Mouse (Mus musculus): ENCODE results near the gene Ykt6. TPM values are rescaled to one million over a fixed set of nuclear protein-coding genes. Genes with fewer than 3 reads are reported as not detected.

Gene Ykt6
- polyA plus RNA-seq, 1 experiment from 2014 or later, result 33.1 TPM

DNA sequence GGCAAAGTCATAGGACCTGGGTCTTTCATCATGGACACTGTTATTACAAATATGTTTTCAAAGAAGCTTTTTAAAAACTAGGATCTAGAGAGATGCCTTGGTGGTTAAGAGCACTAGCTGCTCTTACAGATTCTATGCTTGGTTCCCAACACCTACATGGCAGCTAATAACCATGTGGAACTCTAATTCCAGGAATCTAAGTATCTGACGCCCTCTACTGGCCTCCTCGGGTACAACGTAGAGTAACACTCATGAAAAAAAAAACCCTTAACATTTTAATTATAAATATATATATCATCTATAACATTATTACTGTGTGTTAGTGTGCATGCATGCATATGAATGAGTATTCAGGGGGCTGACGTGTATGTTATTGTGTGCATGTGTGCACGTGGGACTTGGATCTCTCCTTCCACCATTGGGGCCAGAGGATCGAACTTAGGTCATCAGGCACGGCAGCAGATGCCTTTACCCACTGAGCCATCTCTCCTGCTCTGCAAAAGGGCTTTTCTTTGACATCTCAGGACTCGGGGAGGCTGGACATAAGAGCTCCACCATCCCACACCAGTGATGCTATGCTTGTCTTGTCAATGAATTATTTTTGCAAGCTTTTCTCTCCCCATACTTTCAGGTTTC is 2.2 kb upstream of the Ykt6 start:
- no peaks in the 10 kb centered on the region for H3K9me3 ChIP-seq (ENCODE audit: control insufficient read depth, low read length)
- H3K4me2 ChIP-seq (ENCODE audit: low read depth, low read length), result no peak overlapping the region
- WGBS, result 33% methylated on average over 8 of the region's 8 CpGs
- H3K27ac ChIP-seq (replicated peaks; ENCODE audit: low read depth, low read length), result no peak overlapping the region
- H3K4me1 ChIP-seq (ENCODE audit: control insufficient read depth, insufficient read depth, low read length), result peaks cover 19% of the 10 kb centered on the region
- DNase-seq (ENCODE audit: low spot score) (no peak), ATAC-seq (ENCODE audit: low read depth) (no peak)
- H3K27me3 ChIP-seq (replicated peaks; ENCODE audit: control insufficient read depth, insufficient read depth, low read length), result no peaks in the 10 kb centered on the region
- no peak overlapping the region for H3K9ac ChIP-seq (ENCODE audit: low read depth, low read length)
- no peak overlapping the region for H3K4me3 ChIP-seq (ENCODE audit: low read depth, low read length)
- 0 out of 2 replicates have a peak, but pooled peaks cover 4% of the 10 kb centered on the region for H3K36me3 ChIP-seq (ENCODE audit: control insufficient read depth, insufficient read depth, low read length)

DNA sequence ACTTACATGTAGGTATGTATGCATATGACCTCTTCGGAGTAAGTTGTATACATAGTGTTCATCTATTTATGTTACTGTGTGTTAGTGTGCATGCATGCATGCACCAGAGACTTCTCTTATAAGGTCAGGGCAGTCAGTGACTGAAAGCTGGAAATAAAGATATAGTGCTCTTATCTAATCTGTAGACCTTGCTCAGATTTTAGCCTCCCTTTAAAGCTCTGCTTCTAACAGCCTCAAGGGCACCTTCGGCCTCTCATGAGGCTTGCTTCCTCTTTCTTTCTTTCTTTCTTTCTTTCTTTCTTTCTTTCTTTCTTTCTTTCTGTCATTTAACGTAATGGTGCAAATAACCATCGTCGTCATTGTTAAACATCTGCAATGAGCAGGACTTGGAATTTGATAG is 1.1 kb upstream of the Ykt6 start:
- Histone ChIP-seq H3K4me3 (ENCODE audit: low read depth, low read length) (no peak overlapping the region), H3K9ac (ENCODE audit: low read depth, low read length) (no peak overlapping the region), H3K4me1 (ENCODE audit: control insufficient read depth, insufficient read depth, low read length) (peaks cover 11% of the 10 kb centered on the region), H3K36me3 (ENCODE audit: control insufficient read depth, insufficient read depth, low read length) (peaks cover 11% of the 10 kb centered on the region; the same call in 1 of the 2 replicates), H3K4me2 (ENCODE audit: low read depth, low read length) (no peak overlapping the region), H3K27me3 (replicated peaks; ENCODE audit: control insufficient read depth, insufficient read depth, low read length) (no peaks in the 10 kb centered on the region), H3K27ac (replicated peaks; ENCODE audit: low read depth, low read length) (no peak overlapping the region; the same call in 1 of the 2 replicates), H3K9me3 (ENCODE audit: control insufficient read depth, low read length) (no peaks in the 10 kb centered on the region)
- DNase-seq (ENCODE audit: low spot score), result no peak
- no peak for ATAC-seq (ENCODE audit: low read depth)
- 75% methylated on average over 5 of the region's 5 CpGs for WGBS

DNA sequence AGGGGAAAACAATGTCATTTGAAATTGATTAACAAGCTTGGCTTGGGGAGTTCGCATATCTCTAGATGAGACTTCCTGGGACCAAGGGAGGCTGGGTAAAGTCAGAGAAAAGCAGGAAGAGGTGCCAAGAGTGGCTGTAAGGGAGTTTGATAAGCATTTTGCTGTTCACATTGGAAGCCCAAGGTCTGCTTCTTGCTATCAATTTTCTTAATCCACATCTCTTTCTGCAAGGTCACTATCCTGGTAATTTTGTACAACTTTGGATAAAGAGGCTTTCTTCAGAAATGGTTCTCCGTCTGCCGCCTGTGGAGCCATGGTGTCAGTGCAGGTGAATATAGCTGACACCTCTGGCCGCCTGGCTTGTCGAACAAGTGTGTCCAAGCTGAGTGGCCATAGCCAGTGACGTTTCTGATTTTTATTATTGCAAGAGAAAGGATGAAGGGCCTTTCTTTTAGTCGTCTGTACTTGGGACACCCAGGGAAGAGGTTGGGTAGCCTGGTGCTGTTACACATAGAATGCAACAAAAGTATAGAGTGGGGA is 458 bp upstream of the Ykt6 start:
- DNase-seq (ENCODE audit: low spot score) (peak; percentile 64), ATAC-seq (ENCODE audit: low read depth) (peak; percentile 71)
- H3K9me3 ChIP-seq (ENCODE audit: control insufficient read depth, low read length), result no peaks in the 10 kb centered on the region
- H3K4me3 ChIP-seq (ENCODE audit: low read depth, low read length), result peak overlapping the region; percentile 95
- peak overlapping the region; percentile 75 for H3K4me2 ChIP-seq (ENCODE audit: low read depth, low read length)
- H3K4me1 ChIP-seq (ENCODE audit: control insufficient read depth, insufficient read depth, low read length), result peaks cover 11% of the 10 kb centered on the region
- WGBS, result 8% methylated on average over 7 of the region's 7 CpGs
- peak overlapping the region; percentile 92 for H3K27ac ChIP-seq (replicated peaks; ENCODE audit: low read depth, low read length)
- H3K27me3 ChIP-seq (replicated peaks; ENCODE audit: control insufficient read depth, insufficient read depth, low read length), result no peaks in the 10 kb centered on the region
- H3K36me3 ChIP-seq (ENCODE audit: control insufficient read depth, insufficient read depth, low read length), result peaks cover 15% of the 10 kb centered on the region
- peak overlapping the region; percentile 94 for H3K9ac ChIP-seq (ENCODE audit: low read depth, low read length)

DNA sequence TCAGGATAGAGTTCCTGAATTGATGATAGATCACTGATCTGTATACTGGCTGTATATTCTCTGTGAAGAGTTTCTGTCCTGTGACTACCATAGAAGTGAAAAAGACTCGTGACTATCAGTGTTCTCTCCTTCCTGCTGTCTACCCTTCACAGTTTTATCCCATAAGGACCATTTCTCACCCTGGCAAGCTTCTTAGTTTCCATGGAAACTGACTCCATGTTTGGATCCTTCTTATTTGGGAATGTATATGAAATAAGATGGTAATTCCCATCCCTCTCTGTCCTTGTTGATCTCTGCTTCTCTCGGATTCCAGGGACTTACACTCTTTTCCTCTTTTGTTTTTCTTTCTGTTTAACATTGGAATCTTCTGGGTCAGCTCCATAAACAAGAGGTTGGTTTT is 4.6 kb downstream of the Ykt6 start:
- Histone ChIP-seq H3K27ac (replicated peaks; ENCODE audit: low read depth, low read length) (no peak overlapping the region), H3K27me3 (replicated peaks; ENCODE audit: control insufficient read depth, insufficient read depth, low read length) (no peaks in the 10 kb centered on the region), H3K9me3 (ENCODE audit: control insufficient read depth, low read length) (no peaks in the 10 kb centered on the region), H3K36me3 (ENCODE audit: control insufficient read depth, insufficient read depth, low read length) (peaks cover 65% of the 10 kb centered on the region), H3K9ac (ENCODE audit: low read depth, low read length) (no peak overlapping the region), H3K4me1 (ENCODE audit: control insufficient read depth, insufficient read depth, low read length) (peaks cover 6% of the 10 kb centered on the region), H3K4me2 (ENCODE audit: low read depth, low read length) (no peak overlapping the region), H3K4me3 (ENCODE audit: low read depth, low read length) (no peak overlapping the region)
- ATAC-seq (ENCODE audit: low read depth) (no peak), DNase-seq (ENCODE audit: low spot score) (no peak)
- 82% methylated on average over 2 of the region's 2 CpGs for WGBS

DNA sequence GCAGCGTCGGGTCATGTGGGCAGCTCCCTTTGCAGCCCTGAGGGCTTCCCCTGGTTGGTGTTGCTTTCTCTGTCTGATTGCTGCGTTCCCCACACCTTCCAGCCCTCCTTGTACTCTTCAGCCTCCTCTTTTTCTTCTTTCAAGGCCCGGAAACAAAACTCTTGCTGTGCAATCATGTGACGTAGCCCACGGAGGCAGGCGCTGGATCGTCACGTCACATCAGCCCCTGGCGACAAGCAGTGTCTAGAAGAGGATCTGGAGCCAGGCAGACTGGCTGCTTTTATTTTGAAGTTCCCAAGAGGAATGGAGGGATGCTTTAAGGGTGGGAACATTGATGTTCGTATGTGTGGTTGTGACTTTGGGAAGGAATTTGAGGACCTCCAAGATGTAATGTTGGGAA is 10.4 kb downstream of the Ykt6 start:
- ATAC-seq (ENCODE audit: low read depth) (no peak), DNase-seq (ENCODE audit: low spot score) (no peak)
- H3K36me3 ChIP-seq (ENCODE audit: control insufficient read depth, insufficient read depth, low read length), result peaks cover 87% of the 10 kb centered on the region
- WGBS, result 75% methylated on average over 11 of the region's 11 CpGs
- no peak overlapping the region for H3K27ac ChIP-seq (replicated peaks; ENCODE audit: low read depth, low read length)
- no peaks in the 10 kb centered on the region for H3K27me3 ChIP-seq (replicated peaks; ENCODE audit: control insufficient read depth, insufficient read depth, low read length)
- no peak overlapping the region for H3K4me3 ChIP-seq (ENCODE audit: low read depth, low read length)
- H3K9me3 ChIP-seq (ENCODE audit: control insufficient read depth, low read length), result no peaks in the 10 kb centered on the region
- no peaks in the 10 kb centered on the region for H3K4me1 ChIP-seq (ENCODE audit: control insufficient read depth, insufficient read depth, low read length)
- H3K9ac ChIP-seq (ENCODE audit: low read depth, low read length), result no peak overlapping the region
- H3K4me2 ChIP-seq (ENCODE audit: low read depth, low read length), result no peak overlapping the region

DNA sequence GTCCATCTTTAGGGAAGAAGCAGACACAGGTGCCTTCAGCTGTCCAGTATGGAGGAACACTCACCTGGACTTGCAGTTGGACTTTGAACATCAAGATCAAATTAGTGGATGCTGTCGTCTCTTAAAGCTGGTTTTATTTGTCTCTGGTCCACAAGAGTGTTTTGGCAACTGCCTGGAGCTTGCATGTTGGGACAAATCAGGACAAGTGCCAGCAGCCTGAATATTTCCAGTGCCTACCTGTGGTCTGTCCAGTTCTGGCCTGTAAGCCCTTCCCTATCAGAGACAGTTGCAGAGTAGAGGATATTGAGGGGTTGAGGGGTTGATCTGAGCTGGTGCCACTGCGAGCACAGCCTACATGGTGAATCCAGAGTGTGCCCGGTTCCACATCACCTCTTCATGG is 11.3 kb downstream of the Ykt6 start:
- peaks cover 79% of the 10 kb centered on the region for H3K36me3 ChIP-seq (ENCODE audit: control insufficient read depth, insufficient read depth, low read length)
- no peaks in the 10 kb centered on the region for H3K9me3 ChIP-seq (ENCODE audit: control insufficient read depth, low read length)
- H3K4me1 ChIP-seq (ENCODE audit: control insufficient read depth, insufficient read depth, low read length), result peaks cover 4% of the 10 kb centered on the region; the same call in 1 of the 2 replicates
- DNase-seq (ENCODE audit: low spot score) (no peak), ATAC-seq (ENCODE audit: low read depth) (no peak)
- WGBS, result 76% methylated on average over 3 of the region's 3 CpGs
- H3K27me3 ChIP-seq (replicated peaks; ENCODE audit: control insufficient read depth, insufficient read depth, low read length), result no peaks in the 10 kb centered on the region
- H3K4me2 ChIP-seq (ENCODE audit: low read depth, low read length), result no peak overlapping the region
- no peak overlapping the region for H3K9ac ChIP-seq (ENCODE audit: low read depth, low read length)
- H3K4me3 ChIP-seq (ENCODE audit: low read depth, low read length), result no peak overlapping the region
- no peak overlapping the region for H3K27ac ChIP-seq (replicated peaks; ENCODE audit: low read depth, low read length)

DNA sequence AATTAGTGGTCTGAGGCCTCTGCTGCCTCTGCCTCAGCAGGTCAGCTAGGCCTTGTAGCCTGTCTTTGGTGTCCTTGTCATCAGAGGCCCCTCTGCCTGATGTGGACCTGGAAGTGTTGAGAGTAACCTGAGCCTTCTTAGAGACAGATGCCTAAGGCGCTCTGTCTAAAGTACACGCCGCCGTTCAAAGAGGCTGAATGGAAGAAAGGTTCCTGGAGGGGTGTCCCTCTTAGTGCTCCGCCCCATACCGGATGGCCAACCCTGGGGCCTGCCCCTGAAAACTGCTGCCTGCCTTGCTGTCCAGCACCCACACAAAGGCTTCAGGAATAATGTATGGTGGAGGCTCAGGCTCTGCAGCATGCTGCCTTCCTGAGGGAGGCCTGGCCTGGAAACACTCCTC is 12.7 kb downstream of the Ykt6 start:
- H3K4me1 ChIP-seq (ENCODE audit: control insufficient read depth, insufficient read depth, low read length), result peaks cover 11% of the 10 kb centered on the region; the same call in 1 of the 2 replicates
- no peak for DNase-seq (ENCODE audit: low spot score)
- H3K4me2 ChIP-seq (ENCODE audit: low read depth, low read length), result no peak overlapping the region
- no peak overlapping the region for H3K9ac ChIP-seq (ENCODE audit: low read depth, low read length)
- ATAC-seq (ENCODE audit: low read depth), result peak; percentile 48; the same call in 1 of the 2 replicates
- 33% methylated on average over 6 of the region's 6 CpGs for WGBS
- no peaks in the 10 kb centered on the region for H3K27me3 ChIP-seq (replicated peaks; ENCODE audit: control insufficient read depth, insufficient read depth, low read length)
- no peak overlapping the region for H3K27ac ChIP-seq (replicated peaks; ENCODE audit: low read depth, low read length)
- peaks cover 64% of the 10 kb centered on the region for H3K36me3 ChIP-seq (ENCODE audit: control insufficient read depth, insufficient read depth, low read length)
- H3K4me3 ChIP-seq (ENCODE audit: low read depth, low read length), result no peak overlapping the region
- no peaks in the 10 kb centered on the region for H3K9me3 ChIP-seq (ENCODE audit: control insufficient read depth, low read length)

DNA sequence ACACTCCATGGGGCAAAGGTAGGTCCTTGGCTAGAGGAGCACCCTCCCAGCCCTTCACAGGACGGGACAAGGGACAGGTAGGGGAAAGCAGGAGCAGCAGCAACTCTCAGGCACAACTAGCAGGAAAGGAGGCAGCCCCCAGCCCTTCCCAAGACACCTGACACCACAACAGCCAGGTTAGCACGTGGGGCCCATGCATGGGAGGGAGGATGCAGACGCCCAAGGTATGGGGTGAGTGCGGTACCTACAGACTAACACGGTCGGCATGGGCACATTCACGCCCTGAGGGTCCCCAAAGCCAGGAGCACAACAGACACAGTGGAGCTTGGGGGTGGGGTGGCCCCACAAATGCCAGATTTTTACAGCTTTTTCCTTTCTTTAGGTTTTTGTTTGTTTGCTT is 15.7 kb downstream of the Ykt6 start:
- Histone ChIP-seq H3K9ac (ENCODE audit: low read depth, low read length) (peak overlapping the region; percentile 32; the same call in 1 of the 2 replicates), H3K4me1 (ENCODE audit: control insufficient read depth, insufficient read depth, low read length) (peaks cover 12% of the 10 kb centered on the region; the same call in 1 of the 2 replicates), H3K4me2 (ENCODE audit: low read depth, low read length) (no peak overlapping the region), H3K27me3 (replicated peaks; ENCODE audit: control insufficient read depth, insufficient read depth, low read length) (no peaks in the 10 kb centered on the region), H3K4me3 (ENCODE audit: low read depth, low read length) (no peak overlapping the region), H3K27ac (replicated peaks; ENCODE audit: low read depth, low read length) (no peak overlapping the region), H3K36me3 (ENCODE audit: control insufficient read depth, insufficient read depth, low read length) (peaks cover 34% of the 10 kb centered on the region; the same call in 1 of the 2 replicates), H3K9me3 (ENCODE audit: control insufficient read depth, low read length) (no peaks in the 10 kb centered on the region)
- DNase-seq (ENCODE audit: low spot score) (no peak), ATAC-seq (ENCODE audit: low read depth) (no peak)
- WGBS, result 21% methylated on average over 7 of the region's 7 CpGs

DNA sequence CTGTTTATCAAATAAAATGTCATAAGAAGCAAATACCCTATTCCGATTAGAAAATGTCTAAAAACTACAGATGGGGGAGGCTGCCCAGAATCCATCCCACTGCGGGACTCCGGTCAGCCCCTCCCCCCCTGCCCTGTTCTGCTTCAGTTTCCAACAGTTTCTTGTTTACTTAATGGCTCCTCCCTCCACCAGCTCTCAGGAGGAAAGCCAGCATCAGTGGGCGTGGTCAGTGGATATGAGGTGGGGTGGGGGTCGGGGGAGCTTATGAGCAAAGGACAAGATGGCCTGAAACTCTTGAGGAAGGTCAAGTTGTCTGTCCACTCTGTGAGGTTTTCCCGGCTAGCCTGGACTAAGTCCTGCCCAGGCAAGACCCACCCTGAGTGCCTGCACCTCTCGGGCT is 17.7 kb downstream of the Ykt6 start:
- no peak overlapping the region for H3K4me3 ChIP-seq (ENCODE audit: low read depth, low read length)
- DNase-seq (ENCODE audit: low spot score) (no peak), ATAC-seq (ENCODE audit: low read depth) (no peak)
- H3K4me2 ChIP-seq (ENCODE audit: low read depth, low read length), result no peak overlapping the region
- H3K36me3 ChIP-seq (ENCODE audit: control insufficient read depth, insufficient read depth, low read length), result peaks cover 17% of the 10 kb centered on the region; the same call in 1 of the 2 replicates
- H3K4me1 ChIP-seq (ENCODE audit: control insufficient read depth, insufficient read depth, low read length), result peaks cover 12% of the 10 kb centered on the region; the same call in 1 of the 2 replicates
- H3K9ac ChIP-seq (ENCODE audit: low read depth, low read length), result no peak overlapping the region
- no peak overlapping the region for H3K27ac ChIP-seq (replicated peaks; ENCODE audit: low read depth, low read length)
- no peaks in the 10 kb centered on the region for H3K9me3 ChIP-seq (ENCODE audit: control insufficient read depth, low read length)
- WGBS, result 32% methylated on average over 7 of the region's 7 CpGs
- H3K27me3 ChIP-seq (replicated peaks; ENCODE audit: control insufficient read depth, insufficient read depth, low read length), result no peaks in the 10 kb centered on the region

All from embryonic facial prominence, embryonic 14.5 days (tissue).